Mouse (Mus musculus): ENCODE measurements around the gene 2410004P03Rik. TPM values are rescaled to one million over a fixed set of nuclear protein-coding genes. Genes with fewer than 3 reads are reported as not detected.

Gene 2410004P03Rik
- not detected in 2 replicates for total RNA-seq (2021)
- long read RNA-seq, experiment 1, result 0 reads
- long read RNA-seq, experiment 2, result 0 reads

DNA sequence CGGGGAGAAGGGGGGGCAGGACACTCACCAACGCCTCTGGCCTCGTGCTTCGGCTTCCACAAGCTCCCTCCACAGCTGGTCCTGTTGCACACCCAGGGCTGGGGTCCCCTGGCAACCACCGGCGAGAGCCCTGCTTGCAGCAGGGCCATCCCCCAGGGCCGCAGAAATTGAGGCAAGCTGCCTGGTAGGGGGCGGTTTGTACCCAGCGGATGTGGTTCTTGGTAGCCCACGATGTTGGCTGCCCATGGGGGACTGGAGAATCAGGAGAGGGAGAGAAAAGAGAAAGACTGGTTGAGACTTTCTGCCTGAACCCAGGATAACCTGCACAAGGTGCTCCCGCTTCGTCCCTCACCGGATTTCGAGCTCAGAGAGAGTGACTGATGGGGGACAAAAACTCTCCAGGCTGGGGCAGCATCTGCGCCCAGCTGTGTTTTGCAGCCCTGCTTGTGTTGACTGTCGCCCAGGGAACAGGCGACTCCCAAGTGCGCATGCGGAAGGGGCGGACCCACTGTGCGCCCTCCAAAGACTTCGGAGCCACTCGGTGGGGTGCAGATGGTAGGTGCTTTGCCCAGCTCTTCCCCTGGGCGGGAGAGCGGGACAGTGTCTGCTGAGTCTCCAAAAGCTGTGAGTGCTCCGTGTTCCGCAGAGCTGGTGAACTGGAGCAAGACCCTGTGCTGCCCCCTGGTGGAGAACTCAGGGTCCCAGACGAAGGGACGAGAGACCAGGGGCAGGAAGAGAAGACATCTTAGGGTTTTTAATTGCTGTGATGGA is at the start of gene 2410004P03Rik:
2410004P03Rik (minus strand) TSS at position 628 of the 771 bp plus-strand sequence.
- peak; percentile 91 for DNase-seq

- no peak for DNase-seq
These were observed 49.7 kb upstream of the 2410004P03Rik start for GRCm38 (mm10) chr12:17061183-17061722.

- no peak for DNase-seq
These were observed 47.0 kb upstream of the 2410004P03Rik start for GRCm38 (mm10) chr12:17058490-17058889.

GRCm38 (mm10) chr12:17057110-17057509 is 45.6 kb upstream of the 2410004P03Rik start:
- no peak for DNase-seq

GRCm38 (mm10) chr12:17055766-17056165 is 44.2 kb upstream of the 2410004P03Rik start:
- no peak for DNase-seq

GRCm38 (mm10) chr12:17054691-17055090 is 43.2 kb upstream of the 2410004P03Rik start:
- no peak for DNase-seq

- DNase-seq, result no peak
These were observed 41.1 kb upstream of the 2410004P03Rik start for GRCm38 (mm10) chr12:17052673-17053072.

- DNase-seq, result no peak
These were observed 39.5 kb upstream of the 2410004P03Rik start for GRCm38 (mm10) chr12:17051057-17051456.

- no peak for DNase-seq
These were observed 38.3 kb upstream of the 2410004P03Rik start for GRCm38 (mm10) chr12:17049796-17050195.

- no peak for DNase-seq
These were observed 37.6 kb upstream of the 2410004P03Rik start for GRCm38 (mm10) chr12:17048979-17049612.

DNA sequence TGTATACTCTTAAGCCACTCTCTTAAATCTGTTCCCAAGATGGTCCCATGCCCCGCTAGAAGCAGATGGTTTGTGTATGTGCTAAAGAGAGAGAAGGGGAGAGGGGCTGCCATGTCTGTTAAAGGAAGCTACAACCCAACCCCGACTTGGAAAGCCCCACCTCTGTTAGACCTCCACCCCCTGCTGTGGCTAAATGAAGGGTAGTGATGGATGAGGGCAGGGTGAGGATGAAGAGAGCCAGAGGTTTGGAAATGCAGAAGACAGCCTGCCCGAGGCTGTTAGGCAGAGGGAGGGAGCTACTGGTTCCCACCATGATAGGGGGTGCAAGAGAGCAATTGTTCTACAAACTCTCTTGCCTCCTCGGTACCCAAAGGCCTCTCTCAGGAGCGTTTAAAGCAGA is 31.8 kb upstream of the 2410004P03Rik start:
- no peak for DNase-seq

DNA sequence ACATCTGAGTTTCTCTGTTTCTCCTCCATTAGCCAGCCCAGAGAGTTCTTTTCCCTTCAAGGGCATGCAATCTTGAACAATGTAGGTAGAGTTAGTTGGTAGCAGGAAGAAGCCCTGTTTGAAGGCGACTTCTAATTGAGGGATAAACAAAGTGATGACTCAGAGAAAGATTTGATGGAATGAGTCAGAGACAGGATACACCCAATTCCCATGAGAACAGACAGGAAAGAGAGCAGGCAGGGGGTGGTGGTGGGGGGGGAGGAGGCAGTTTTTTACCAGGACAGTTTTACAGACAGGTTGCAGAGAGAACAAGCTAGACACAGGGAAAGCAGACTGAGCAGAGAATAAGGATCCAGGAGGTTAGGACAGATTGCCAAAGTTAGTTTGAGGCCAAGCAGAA is 29.0 kb upstream of the 2410004P03Rik start:
- no peak for DNase-seq

- DNase-seq, result no peak
These were observed 27.9 kb upstream of the 2410004P03Rik start for GRCm38 (mm10) chr12:17039415-17039814.

GRCm38 (mm10) chr12:17038246-17038645 is 26.7 kb upstream of the 2410004P03Rik start:
- DNase-seq, result no peak

- DNase-seq, result peak; percentile 13
These were observed 25.6 kb upstream of the 2410004P03Rik start for GRCm38 (mm10) chr12:17037053-17037610.

DNA sequence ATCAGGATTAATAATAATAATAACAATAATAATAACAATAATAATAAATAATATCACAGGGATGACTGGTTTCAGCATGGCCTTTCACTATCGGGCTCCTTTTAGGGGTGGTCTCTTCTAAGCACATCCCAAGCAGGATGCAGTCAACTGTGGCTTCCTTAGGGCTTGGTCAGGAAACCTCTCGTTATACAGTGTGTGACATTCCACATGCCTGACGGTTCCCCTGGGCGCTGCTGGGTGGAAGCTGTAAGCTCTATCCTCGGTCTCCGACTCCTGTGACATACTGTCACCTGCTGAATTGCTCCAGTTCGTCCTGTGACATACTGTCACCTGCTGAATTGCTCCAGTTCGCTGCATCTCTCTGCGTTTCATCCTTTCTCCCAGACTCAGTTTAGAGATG is 25.0 kb upstream of the 2410004P03Rik start:
- no peak for DNase-seq

DNA sequence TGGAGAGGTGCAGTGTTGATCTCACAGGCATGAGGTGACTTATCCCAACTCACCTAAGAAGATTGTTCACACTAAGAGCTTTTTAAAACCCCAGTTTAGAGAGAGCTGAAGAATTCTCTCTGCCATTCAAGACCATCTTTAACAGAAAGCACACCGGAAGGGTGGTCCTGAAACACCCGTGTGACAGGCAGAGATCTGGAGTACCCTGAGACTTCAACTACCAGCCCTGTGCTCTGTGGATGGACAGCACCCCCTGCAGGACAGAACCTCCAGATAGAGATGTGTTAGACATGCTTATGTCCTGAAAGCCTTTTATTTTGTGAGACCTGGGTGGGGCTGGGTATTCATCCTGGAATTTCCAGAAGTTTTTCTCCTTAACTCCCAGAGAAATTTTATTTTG is 23.6 kb upstream of the 2410004P03Rik start:
- DNase-seq, result peak; percentile 58

GRCm38 (mm10) chr12:17034671-17035070 is 23.1 kb upstream of the 2410004P03Rik start:
- DNase-seq, result no peak

DNA sequence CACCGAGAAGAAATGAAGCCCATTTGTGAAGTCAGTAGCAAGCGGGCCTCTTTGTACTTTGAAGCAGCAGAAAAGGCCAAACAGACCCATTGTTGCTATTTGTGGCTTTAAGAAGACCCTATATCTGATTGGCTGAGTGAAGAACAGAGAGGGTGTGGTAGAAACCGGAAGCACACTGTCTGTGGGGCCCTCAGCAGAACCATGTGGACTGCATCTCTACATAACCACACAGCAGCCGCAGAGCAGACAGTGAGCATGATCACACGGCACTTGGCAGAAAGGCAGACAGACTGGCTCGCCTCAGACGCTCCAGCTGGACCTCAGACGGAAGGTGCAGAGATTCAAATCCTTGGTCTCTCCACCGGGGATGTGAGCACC is 21.9 kb upstream of the 2410004P03Rik start:
- peak; percentile 7 for DNase-seq

DNA sequence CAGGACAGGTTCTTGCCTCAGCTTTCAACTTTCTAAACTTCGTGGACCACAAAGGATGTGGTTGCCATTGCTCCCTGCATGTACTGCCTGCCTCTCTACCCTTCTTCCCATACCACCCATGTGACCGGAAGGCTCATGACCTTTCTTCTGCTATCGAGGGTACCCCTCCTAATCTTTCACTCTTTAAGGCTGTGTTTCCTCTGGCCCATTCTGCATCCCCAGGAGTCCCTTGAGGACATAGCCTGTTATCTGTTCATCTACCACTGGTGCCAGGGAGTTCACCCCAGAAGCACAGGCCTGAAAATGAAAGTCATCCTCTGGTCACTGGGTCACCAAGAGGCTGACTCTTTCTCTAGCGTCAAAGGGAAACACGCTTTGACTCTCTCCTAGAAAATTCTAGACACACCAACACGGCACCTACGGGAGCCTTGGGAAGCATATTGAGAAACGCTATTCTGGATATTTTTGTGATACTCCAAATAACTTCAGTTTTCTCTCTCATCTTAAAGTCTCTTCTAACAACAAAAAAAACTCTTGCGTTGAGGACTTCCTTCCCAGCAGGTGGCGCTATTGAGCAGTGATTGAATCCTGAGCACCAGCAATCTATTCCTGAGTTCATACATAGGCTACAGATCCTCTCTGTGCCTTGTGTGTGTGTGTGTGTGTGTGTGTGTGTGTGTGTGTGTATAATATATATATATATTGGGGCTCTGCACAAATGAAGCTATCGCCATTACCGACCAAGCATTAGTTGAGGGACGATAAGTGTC is 21.4 kb upstream of the 2410004P03Rik start:
- DNase-seq, result peak; percentile 86

- no peak for DNase-seq
These were observed 13.1 kb upstream of the 2410004P03Rik start for GRCm38 (mm10) chr12:17024554-17025110.

GRCm38 (mm10) chr12:17022145-17022544 is 10.6 kb upstream of the 2410004P03Rik start:
- DNase-seq, result no peak
